Mouse (Mus musculus) CH12.LX (cell line): ENCODE measurements around the gene Cacna1h. TPM values are rescaled to one million over a fixed set of nuclear protein-coding genes. Genes with fewer than 3 reads are reported as not detected.

Experiments
- DNase-seq: peaks from one replicate; pipeline ENCODE4 v3.0.0-alpha.2; 2013; ENCODE audit errors: extremely low read depth
- H3K27ac ChIP-seq: 2 replicates; pipeline ENCODE4 v1.5.1; 2012; ENCODE audit warnings: low read depth, mild to moderate bottlenecking, control low read depth, moderate library complexity; ENCODE audit not compliant: insufficient read depth
- H3K27me3 ChIP-seq: replicated peaks from 2 replicates; pipeline ENCODE3; 2012; ENCODE audit warnings: inconsistent platforms
- H3K36me3 ChIP-seq, 2 experiments: replicated peaks in 1 of 2; 2 replicates each; pipeline versions ENCODE3 to v1.6.1; 2012; ENCODE audit warnings: inconsistent platforms in 1 of 2, low read length in 1 of 2, mild to moderate bottlenecking in 1 of 2, mixed read lengths in 1 of 2, moderate library complexity in 1 of 2; ENCODE audit not compliant: control insufficient read depth in 1 of 2, insufficient read depth in 1 of 2
- H3K4me1 ChIP-seq, 2 experiments: 2 replicates each; pipeline ENCODE4 v1.6.1; 2012; ENCODE audit warnings: inconsistent platforms in 1 of 2, moderate library complexity in 1 of 2; ENCODE audit not compliant: insufficient read depth in 2 of 2, control insufficient read depth in 1 of 2
- H3K4me2 ChIP-seq: 2 replicates; pipeline ENCODE4 v1.6.1; 2012; ENCODE audit warnings: low read depth, mild to moderate bottlenecking, control low read depth; ENCODE audit not compliant: poor library complexity, insufficient read depth, severe bottlenecking
- H3K4me3 ChIP-seq, 3 experiments: fragments of 150-350 bp in 1 of 3; sonication (generic) in 1 of 3; replicated peaks in 1 of 3; 2 replicates each; pipeline versions ENCODE3 to v1.5.1; 2011 to 2012; ENCODE audit warnings: low read depth in 2 of 3, low read length in 2 of 3, mild to moderate bottlenecking in 2 of 3, moderate library complexity in 2 of 3, control low read depth in 1 of 3, improper control_type of control experiment in 1 of 3, inconsistent platforms in 1 of 3, mixed read lengths in 1 of 3; ENCODE audit not compliant: poor library complexity in 1 of 3
- H3K79me2 ChIP-seq: replicated peaks from 2 replicates; pipeline ENCODE4 v1.6.1; 2012; ENCODE audit warnings: mild to moderate bottlenecking, moderate library complexity; ENCODE audit not compliant: control insufficient read depth, poor library complexity, insufficient read depth, severe bottlenecking; ENCODE audit errors: extremely low read depth
- H3K9ac ChIP-seq: 2 replicates; pipeline ENCODE4 v1.6.1; 2012; ENCODE audit warnings: low read depth, mild to moderate bottlenecking, control low read depth, moderate library complexity; ENCODE audit not compliant: insufficient read depth
- H3K9me3 ChIP-seq: replicated peaks from 2 replicates; pipeline ENCODE3; 2012; ENCODE audit warnings: low read length, inconsistent platforms, mixed read lengths
- CHD2 ChIP-seq: IDR thresholded peaks from 2 replicates; pipeline ENCODE4 v1.6.1; 2011; ENCODE audit warnings: low read length, improper control_type of control experiment
- CTCF ChIP-seq, 2 experiments: IDR thresholded peaks in 1 of 2; conservative IDR thresholded peaks in 1 of 2; 2 replicates each; pipeline ENCODE4 v1.5.1; 2011 to 2012; ENCODE audit warnings: low read depth in 2 of 2, low read length in 2 of 2, improper control_type of control experiment in 1 of 2, inconsistent platforms in 1 of 2, mild to moderate bottlenecking in 1 of 2, moderate library complexity in 1 of 2
- E2F4 ChIP-seq: IDR thresholded peaks from 2 replicates; pipeline ENCODE4 v1.6.1; 2011; ENCODE audit warnings: low read depth, low read length, improper control_type of control experiment; ENCODE audit not compliant: insufficient replicate concordance
- EP300 ChIP-seq: IDR thresholded peaks from 2 replicates; pipeline ENCODE4 v1.6.1; 2011; ENCODE audit warnings: low read length, improper control_type of control experiment
- ETS1 ChIP-seq: conservative IDR thresholded peaks from 2 replicates; pipeline ENCODE4 v1.6.1; 2012; ENCODE audit warnings: low read depth, mild to moderate bottlenecking, inconsistent platforms, low read length, improper control_type of control experiment, moderate library complexity
- GABPA ChIP-seq: IDR thresholded peaks from 2 replicates; pipeline ENCODE4 v1.6.1; 2012; ENCODE audit warnings: low read depth, low read length, improper control_type of control experiment, inconsistent platforms; ENCODE audit not compliant: insufficient replicate concordance
- HCFC1 ChIP-seq: IDR thresholded peaks from 2 replicates; pipeline ENCODE4 v1.6.1; 2012; ENCODE audit warnings: low read depth, mild to moderate bottlenecking, inconsistent platforms, low read length, improper control_type of control experiment
- IRF4 ChIP-seq: IDR thresholded peaks from 2 replicates; pipeline ENCODE4 v1.6.1; 2014; ENCODE audit warnings: low read depth, mild to moderate bottlenecking, inconsistent platforms, low read length, improper control_type of control experiment
- JUN ChIP-seq: IDR thresholded peaks from 2 replicates; pipeline ENCODE4 v1.6.1; 2011; ENCODE audit warnings: low read depth, mild to moderate bottlenecking, low read length, improper control_type of control experiment, moderate library complexity; ENCODE audit not compliant: insufficient read depth
- KAT2A ChIP-seq: IDR thresholded peaks from 2 replicates; pipeline ENCODE4 v1.6.1; 2012; ENCODE audit warnings: low read length, improper control_type of control experiment, inconsistent platforms; ENCODE audit not compliant: insufficient replicate concordance
- MAZ ChIP-seq: IDR thresholded peaks from 2 replicates; pipeline ENCODE4 v1.6.1; 2012; ENCODE audit warnings: low read depth, mild to moderate bottlenecking, inconsistent platforms, low read length, improper control_type of control experiment, moderate library complexity
- MXI1 ChIP-seq: IDR thresholded peaks from 2 replicates; pipeline ENCODE4 v1.6.1; 2011; ENCODE audit warnings: mild to moderate bottlenecking, low read depth, low read length, improper control_type of control experiment
- MYC ChIP-seq: IDR thresholded peaks from 2 replicates; pipeline ENCODE4 v1.6.1; 2011; ENCODE audit warnings: low read depth, mild to moderate bottlenecking, improper control_type of control experiment, low read length
- NELFE ChIP-seq: IDR thresholded peaks from 2 replicates; pipeline ENCODE4 v1.6.1; 2011; ENCODE audit warnings: low read depth, low read length, improper control_type of control experiment
- PAX5 ChIP-seq: IDR thresholded peaks from 2 replicates; pipeline ENCODE4 v1.6.1; 2012; ENCODE audit warnings: low read length, inconsistent platforms, mixed read lengths
- POLR2A ChIP-seq: IDR thresholded peaks from 2 replicates; pipeline ENCODE4 v1.6.1; 2011; ENCODE audit warnings: low read depth, mild to moderate bottlenecking, improper control_type of control experiment, low read length
- POLR2AphosphoS2 ChIP-seq: IDR thresholded peaks from 2 replicates; pipeline ENCODE4 v1.6.1; 2011; ENCODE audit warnings: low read depth, low read length, improper control_type of control experiment
- RAD21 ChIP-seq: IDR thresholded peaks from 2 replicates; pipeline ENCODE4 v1.6.1; 2011; ENCODE audit warnings: low read depth, mild to moderate bottlenecking, low read length, improper control_type of control experiment, moderate library complexity
- RCOR1 ChIP-seq: conservative IDR thresholded peaks from 2 replicates; pipeline ENCODE4 v1.6.1; 2012; ENCODE audit warnings: low read depth, mild to moderate bottlenecking, inconsistent platforms, low read length, improper control_type of control experiment
- SIN3A ChIP-seq: IDR thresholded peaks from 2 replicates; pipeline ENCODE4 v1.6.1; 2012; ENCODE audit warnings: low read length, improper control_type of control experiment, inconsistent platforms
- SMC3 ChIP-seq: IDR thresholded peaks from 2 replicates; pipeline ENCODE4 v1.6.1; 2011; ENCODE audit warnings: low read depth, low read length, improper control_type of control experiment
- TBP ChIP-seq: conservative IDR thresholded peaks from 2 replicates; pipeline ENCODE4 v1.6.1; 2011; ENCODE audit warnings: low read depth, low read length, improper control_type of control experiment
- TCF12 ChIP-seq: IDR thresholded peaks from 2 replicates; pipeline ENCODE4 v1.6.1; 2014; ENCODE audit warnings: low read depth, mild to moderate bottlenecking, inconsistent platforms, low read length, improper control_type of control experiment
- UBTF ChIP-seq: IDR thresholded peaks from 2 replicates; pipeline ENCODE4 v1.6.1; 2012; ENCODE audit warnings: low read depth, mild to moderate bottlenecking, inconsistent platforms, low read length, improper control_type of control experiment, moderate library complexity
- USF1 ChIP-seq: IDR thresholded peaks from 2 replicates; pipeline ENCODE4 v1.6.1; 2014; ENCODE audit warnings: low read depth, mild to moderate bottlenecking, inconsistent platforms, low read length, improper control_type of control experiment
- USF2 ChIP-seq: conservative IDR thresholded peaks from 2 replicates; pipeline ENCODE4 v1.6.1; 2011; ENCODE audit warnings: low read depth, low read length, improper control_type of control experiment
- ZC3H11A ChIP-seq: IDR thresholded peaks from 2 replicates; pipeline ENCODE4 v1.6.1; 2012; ENCODE audit warnings: low read depth, mild to moderate bottlenecking, inconsistent platforms, low read length, improper control_type of control experiment
- ZKSCAN1 ChIP-seq: IDR thresholded peaks from 2 replicates; pipeline ENCODE4 v1.6.1; 2012; ENCODE audit warnings: low read depth, inconsistent platforms, low read length, improper control_type of control experiment, borderline replicate concordance
- ZMIZ1 ChIP-seq: IDR thresholded peaks from 2 replicates; pipeline ENCODE4 v1.6.1; 2012; ENCODE audit warnings: low read depth, mild to moderate bottlenecking, inconsistent platforms, low read length, improper control_type of control experiment
- dilution Hi-C: fragments of 300-500 bp; cut with MboI; formaldehyde crosslinking; loops from 2 replicates; pipeline ENCODE4 v1.14.3; 2020; ENCODE audit warnings: low sequenced_read_pairs; ENCODE audit not compliant: extremely low pct_unique_long_range_greater_than_20kb, extremely low pct_ligation_motif_present
- in situ Hi-C: fragments of 300-500 bp; cut with MboI; formaldehyde crosslinking; loops from 3 replicates; pipeline ENCODE4 v1.14.3; 2019; ENCODE audit warnings: low sequenced_read_pairs, low pct_ligation_motif_present, low pct_unique_long_range_greater_than_20kb, mixed read lengths
- polyA plus RNA-seq: library from polyadenylated mRNA; unstranded; fragments of >175 nt; gene quantifications from 2 replicates; pipeline ENCODE4 v1.2.1, GENCODE M21; 2012; ENCODE audit warnings: low read depth; ENCODE audit not compliant: insufficient read length
- total RNA-seq, 2 experiments: library from RNA; depleted of rRNA; stranded (reverse); fragments of 300-350 nt in 1 of 2; fragments of >200 nt in 1 of 2; gene quantifications; 2 replicates each; pipeline ENCODE4 v1.2.3; 2012 to 2014

The Cacna1h gene
- total and polyA plus RNA-seq, 3 experiments = 0.04 to 0.21 (median 0.21) TPM

- DNase-seq = no peak
- Histone ChIP-seq H3K36me3 (no peaks in the 10 kb centered on the region), H3K9me3 (no peaks in the 10 kb centered on the region), H3K27ac (no peak within 1 kb of the TSS), H3K4me1 (no peaks in the 10 kb centered on the region), H3K27me3 (peaks cover 87% of the 10 kb centered on the region), H3K4me2 (no peak within 1 kb of the TSS), H3K79me2 (no peaks in the 10 kb centered on the region), H3K9ac (no peak within 1 kb of the TSS), H3K4me3 (no peak within 1 kb of the TSS)
- dilution Hi-C loops = no loop called here
- in situ Hi-C loops = no loop called here
- TF ChIP-seq MXI1 (no peak), ZKSCAN1 (no peak), UBTF (no peak), SIN3A (no peak), CTCF (conservative IDR thresholded peaks at IDR 0.05 in 1 of 2, IDR thresholded peaks at IDR 0.05 in 1 of 2; ENCODE audit: low read depth in 2 of 2, low read length in 2 of 2) (no peak), IRF4 (no peak), RCOR1 (no peak), MAZ (no peak), RAD21 (no peak), TCF12 (no peak), POLR2A (no peak), CHD2 (no peak), HCFC1 (no peak), JUN (no peak), USF2 (no peak), ZMIZ1 (no peak), SMC3 (no peak), TBP (no peak), POLR2AphosphoS2 (no peak)
Observed at GRCm38 (mm10) chr17:25345462-25345861, 88.1 kb downstream of the Cacna1h start, which contains the start of gene Tpsab1. Gene Tpsab1, minus strand, starts transcription at chr17:25345562.

- Histone ChIP-seq H3K27ac (no peak overlapping the region), H3K79me2 (no peaks in the 10 kb centered on the region), H3K4me1 (no peaks in the 10 kb centered on the region), H3K4me2 (no peak overlapping the region), H3K4me3 (no peak overlapping the region), H3K9me3 (peaks cover 24% of the 10 kb centered on the region), H3K27me3 (peaks cover 89% of the 10 kb centered on the region)
- no peak for DNase-seq
- TF ChIP-seq USF1 (no peak), ETS1 (no peak), EP300 (no peak), MYC (no peak), NELFE (no peak), HCFC1 (no peak), KAT2A (no peak), ZKSCAN1 (no peak), UBTF (no peak), ZC3H11A (no peak), RCOR1 (no peak), PAX5 (no peak), E2F4 (no peak), RAD21 (no peak), GABPA (no peak), POLR2AphosphoS2 (no peak)
- TF ChIP-seq, all 38 proteins: peak for 0
- H3K36me3 ChIP-seq = no peaks in the 10 kb centered on the region
- dilution Hi-C loops (no loop called here), in situ Hi-C loops (no loop called here)
- H3K9ac ChIP-seq = no peak overlapping the region
Observed at GRCm38 (mm10) chr17:25341490-25341889, 92.1 kb downstream of the Cacna1h start.
